Mouse (Mus musculus) A20 (cell line): ENCODE data around the gene Dusp7.

Source experiments
- DNase-seq: peaks from one replicate; pipeline ENCODE4 v3.0.0-alpha.2; 2011; ENCODE audit warnings: low read depth, low spot score

Gene Dusp7

GRCm38 (mm10) chr9:106417841-106418625 lies 49.6 kb downstream of the Dusp7 start:
- DNase-seq = no peak

DNA sequence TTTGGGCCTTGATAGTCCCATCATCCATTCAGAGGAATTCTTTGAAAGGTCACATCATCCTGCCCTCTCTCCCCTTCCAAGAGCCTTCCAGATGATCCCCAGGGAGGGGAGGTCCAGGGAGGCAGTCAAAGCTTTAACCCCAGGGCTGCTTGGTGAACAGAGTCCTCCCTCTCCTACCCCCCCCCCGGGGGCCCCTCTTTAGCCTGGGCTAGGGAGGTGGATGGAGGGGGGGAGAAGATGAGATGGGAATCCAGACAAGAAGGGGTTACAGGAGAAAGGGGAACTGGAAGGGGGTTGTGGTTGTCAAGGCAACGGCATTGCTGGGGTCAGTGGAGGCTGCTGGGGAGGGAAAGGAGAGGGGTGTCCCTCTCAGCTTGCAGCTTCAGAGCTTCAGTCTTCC lies 52.2 kb downstream of the Dusp7 start:
- DNase-seq = no peak

GRCm38 (mm10) chr9:106421033-106421864 lies 52.8 kb downstream of the Dusp7 start:
- DNase-seq = no peak

GRCm38 (mm10) chr9:106421865-106422160 lies 53.4 kb downstream of the Dusp7 start:
- DNase-seq = peak; percentile 80
